ENCODE assay signal across 16 mouse cellular contexts in genomic region chr4:99354835-99355234, GRCm38 (mm10). TPM values are rescaled to one million over a fixed set of nuclear protein-coding genes. Genes with fewer than 3 reads are reported as not detected.
DNase-seq lines count a peak whose midpoint lies in the region; ATAC-seq lines count a peak whose summit lies in the region.
"Had no signal": no experiment of that assay in that cellular context is flagged by ENCODE, and none has a peak within 500 bp of the region (broad histone marks: within the 10 kb centered on the region; RNA-seq: fewer than 3 reads in every experiment).

No protein-coding gene starts in this region.

- DNase-seq in hindbrain, embryonic 11.5 days (ENCODE audit: low spot score): no peak
- DNase-seq in forebrain, embryonic 11.5 days (ENCODE audit: low spot score): no peak
- no peak for DNase-seq in hindbrain, embryonic 14.5 days (ENCODE audit: low spot score)
- DNase-seq in thymus, postnatal 25 days: no peak
- DNase-seq in lung, postnatal 25 days (ENCODE audit: low spot score): no peak
- DNase-seq: adrenal gland, adult 8-10 months; cerebellum, postnatal 36 days; gastrocnemius, postnatal 25 days; lung, postnatal 4 days had no signal

- WGBS in hindbrain, embryonic 13.5 days: 46% methylated on average over 9 of the region's 9 CpGs
- WGBS in hindbrain, embryonic 11.5 days: 52% methylated on average over 9 of the region's 9 CpGs
- 31% methylated on average over 9 of the region's 9 CpGs for WGBS in forebrain, embryonic 11.5 days
- 43% methylated on average over 9 of the region's 9 CpGs for WGBS in hindbrain, embryonic 14.5 days
- 21% methylated on average over 9 of the region's 9 CpGs for WGBS in midbrain, embryonic 16.5 days

- peaks cover 17% of the 10 kb centered on the region for H3K4me1 ChIP-seq in hindbrain, embryonic 13.5 days (replicated peaks)
- no peaks in the 10 kb centered on the region for H3K4me1 ChIP-seq in hindbrain, embryonic 11.5 days (replicated peaks; ENCODE audit: control insufficient read depth, insufficient read depth, low read length)
- peaks cover 5% of the 10 kb centered on the region; the same call in 1 of the 2 replicates for H3K4me1 ChIP-seq in forebrain, embryonic 11.5 days (replicated peaks; ENCODE audit: control insufficient read depth, insufficient read depth, low read length)
- peaks cover 11% of the 10 kb centered on the region; the same call in 1 of the 2 replicates for H3K4me1 ChIP-seq in hindbrain, embryonic 14.5 days (replicated peaks; ENCODE audit: control insufficient read depth, insufficient read depth, low read length)
- H3K4me1 ChIP-seq in midbrain, embryonic 16.5 days (ENCODE audit: control insufficient read depth, insufficient read depth, low read length): peaks cover 19% of the 10 kb centered on the region
- H3K4me1 ChIP-seq: liver, embryonic 15.5 days had no signal

- H3K36me3 ChIP-seq in hindbrain, embryonic 13.5 days: no peaks in the 10 kb centered on the region
- no peaks in the 10 kb centered on the region for H3K36me3 ChIP-seq in hindbrain, embryonic 11.5 days (ENCODE audit: control insufficient read depth, insufficient read depth, low read length)
- no peaks in the 10 kb centered on the region for H3K36me3 ChIP-seq in forebrain, embryonic 11.5 days (ENCODE audit: control insufficient read depth, insufficient read depth, low read length)
- no peaks in the 10 kb centered on the region for H3K36me3 ChIP-seq in hindbrain, embryonic 14.5 days (replicated peaks; ENCODE audit: control insufficient read depth, insufficient read depth)
- H3K36me3 ChIP-seq in midbrain, embryonic 16.5 days (ENCODE audit: control insufficient read depth, insufficient read depth, low read length): no peaks in the 10 kb centered on the region
- H3K36me3 ChIP-seq: liver, embryonic 15.5 days had no signal

- ATAC-seq in hindbrain, embryonic 13.5 days (ENCODE audit: low FRiP score): no peak
- ATAC-seq in hindbrain, embryonic 11.5 days (ENCODE audit: low FRiP score): no peak
- no peak for ATAC-seq in forebrain, embryonic 11.5 days (replicated peaks; ENCODE audit: low FRiP score)
- ATAC-seq in hindbrain, embryonic 14.5 days (ENCODE audit: low FRiP score): no peak
- ATAC-seq in midbrain, embryonic 16.5 days: peak; percentile 46; the same call in 1 of the 2 replicates
- ATAC-seq: intestine, postnatal 0 days; Patski had no signal

- H3K9ac ChIP-seq in hindbrain, embryonic 13.5 days: no peak overlapping the region
- no peak overlapping the region for H3K9ac ChIP-seq in hindbrain, embryonic 11.5 days (ENCODE audit: low read depth, low read length)
- no peak overlapping the region for H3K9ac ChIP-seq in forebrain, embryonic 11.5 days (ENCODE audit: low read length)
- no peak overlapping the region for H3K9ac ChIP-seq in hindbrain, embryonic 14.5 days
- H3K9ac ChIP-seq in midbrain, embryonic 16.5 days (ENCODE audit: low read depth, low read length): no peak overlapping the region
- H3K9ac ChIP-seq: liver, embryonic 15.5 days had no signal

- peak overlapping the region; percentile 0; the same call in 1 of the 2 replicates for H3K4me2 ChIP-seq in hindbrain, embryonic 13.5 days
- H3K4me2 ChIP-seq in hindbrain, embryonic 11.5 days (replicated peaks; ENCODE audit: low read depth, low read length): no peak overlapping the region
- peak overlapping the region; percentile 24; the same call in 1 of the 2 replicates for H3K4me2 ChIP-seq in forebrain, embryonic 11.5 days (ENCODE audit: low read depth, low read length, severe bottlenecking)
- H3K4me2 ChIP-seq in hindbrain, embryonic 14.5 days (replicated peaks): peak overlapping the region; percentile 26
- H3K4me2 ChIP-seq in midbrain, embryonic 16.5 days (ENCODE audit: low read length): peak overlapping the region; percentile 29
- H3K4me2 ChIP-seq: liver, embryonic 15.5 days had no signal

- H3K27ac ChIP-seq in hindbrain, embryonic 13.5 days: no peak overlapping the region
- no peak overlapping the region for H3K27ac ChIP-seq in hindbrain, embryonic 11.5 days (ENCODE audit: low read depth, low read length)
- no peak overlapping the region for H3K27ac ChIP-seq in forebrain, embryonic 11.5 days (ENCODE audit: low read depth, low read length)
- H3K27ac ChIP-seq in hindbrain, embryonic 14.5 days: no peak overlapping the region
- H3K27ac ChIP-seq in midbrain, embryonic 16.5 days (ENCODE audit: low read length): no peak overlapping the region
- H3K27ac ChIP-seq: layer of hippocampus, adult 2 months; liver, embryonic 15.5 days had no signal

- no peaks in the 10 kb centered on the region for H3K9me3 ChIP-seq in hindbrain, embryonic 13.5 days
- H3K9me3 ChIP-seq in hindbrain, embryonic 11.5 days (ENCODE audit: control insufficient read depth, low read length): no peaks in the 10 kb centered on the region
- H3K9me3 ChIP-seq in forebrain, embryonic 11.5 days (ENCODE audit: control insufficient read depth, low read length): peaks cover 2% of the 10 kb centered on the region; the same call in 1 of the 2 replicates
- H3K9me3 ChIP-seq in hindbrain, embryonic 14.5 days (ENCODE audit: control insufficient read depth, low read length): 0 out of 2 replicates have a peak, but pooled peaks cover 5% of the 10 kb centered on the region
- H3K9me3 ChIP-seq in midbrain, embryonic 16.5 days (replicated peaks; ENCODE audit: control insufficient read depth, low read length, poor library complexity, severe bottlenecking): no peaks in the 10 kb centered on the region
- H3K9me3 ChIP-seq: liver, embryonic 15.5 days had no signal

- no peak overlapping the region for H3K4me3 ChIP-seq in hindbrain, embryonic 13.5 days
- H3K4me3 ChIP-seq in hindbrain, embryonic 11.5 days (ENCODE audit: low read depth, low read length): no peak overlapping the region
- no peak overlapping the region; the same call in 1 of the 2 replicates for H3K4me3 ChIP-seq in forebrain, embryonic 11.5 days (ENCODE audit: low read depth, low read length)
- H3K4me3 ChIP-seq in hindbrain, embryonic 14.5 days (replicated peaks; ENCODE audit: low read length): no peak overlapping the region
- no peak overlapping the region for H3K4me3 ChIP-seq in midbrain, embryonic 16.5 days (ENCODE audit: low read depth, low read length)
- H3K4me3 ChIP-seq: layer of hippocampus, adult 2 months; liver, embryonic 15.5 days had no signal

- peaks cover 4% of the 10 kb centered on the region; the same call in 1 of the 2 replicates for H3K27me3 ChIP-seq in hindbrain, embryonic 13.5 days
- no peaks in the 10 kb centered on the region for H3K27me3 ChIP-seq in hindbrain, embryonic 11.5 days (ENCODE audit: control insufficient read depth, insufficient read depth, low read length)
- H3K27me3 ChIP-seq in forebrain, embryonic 11.5 days (ENCODE audit: control insufficient read depth, insufficient read depth, low read length): no peaks in the 10 kb centered on the region
- H3K27me3 ChIP-seq in hindbrain, embryonic 14.5 days (ENCODE audit: control insufficient read depth, insufficient read depth, low read length): no peaks in the 10 kb centered on the region
- H3K27me3 ChIP-seq in midbrain, embryonic 16.5 days (ENCODE audit: control insufficient read depth, insufficient read depth, low read depth, low read length): no peaks in the 10 kb centered on the region
- H3K27me3 ChIP-seq: CH12.LX; liver, embryonic 15.5 days; Patski had no signal

RNA-seq across cellular contexts. Expression of gene Gm12689, which starts 59.1 kb away (rescaled TPM):
- 0.43 and 0.44 TPM in 2 replicates for polyA plus RNA-seq in hindbrain, embryonic 13.5 days (2015; fragmentation: Nextera tagmentation; extraction: Ambion mirVana)
- polyA plus RNA-seq in hindbrain, embryonic 11.5 days (2014; fragmentation: Nextera tagmentation; extraction: Ambion mirVana): 0.17 and 0.18 TPM in 2 replicates
- 0.36 TPM in 1 of 2 replicates, not detected in the other for polyA plus RNA-seq in forebrain, embryonic 11.5 days (2014; fragmentation: Nextera tagmentation; extraction: Ambion mirVana)
- 0.24 and 0.35 TPM in 2 replicates for polyA plus RNA-seq in hindbrain, embryonic 14.5 days (2014; fragmentation: Nextera tagmentation; extraction: Ambion mirVana)
- 0.44 and 0.46 TPM in 2 replicates for polyA plus RNA-seq in midbrain, embryonic 16.5 days (2015; fragmentation: Nextera tagmentation; extraction: Ambion mirVana)
- polyA plus RNA-seq: Patski had no signal
